Mouse (Mus musculus) small intestine, adult 10 weeks (tissue): Measurements from ENCODE around the gene Atp6v0b. TPM values are rescaled to one million over a fixed set of nuclear protein-coding genes. Genes with fewer than 3 reads are reported as not detected.

Source experiments
- polyA plus RNA-seq: library from polyadenylated mRNA; stranded (reverse); fragments of 350-450 nt; fragmentation: Illumina TruSeq; extraction: RNeasy Lipid Tissue Mini Kit (QIAGEN cat#74804); gene quantifications from one replicate; pipeline ENCODE4 v1.2.3, GENCODE M21; 2014; ENCODE audit warnings: low replicate concordance

Gene Atp6v0b
- 27.4 TPM for polyA plus RNA-seq

GRCm38 (mm10) chr4:117887133-117887532, at the start of gene Atp6v0b:
Gene Atp6v0b, minus strand, starts transcription at chr4:117887333.

GRCm38 (mm10) chr4:117929391-117929881, 42.3 kb upstream of the Atp6v0b start, which contains the start of gene Artn:
Gene Artn, minus strand, starts transcription at chr4:117929763.

GRCm38 (mm10) chr4:117914591-117915442, 27.7 kb upstream of the Atp6v0b start, which contains the start of gene Ipo13:
Gene Ipo13, minus strand, starts transcription at chr4:117914999.

GRCm38 (mm10) chr4:117891738-117892161, 4.6 kb upstream of the Atp6v0b start, which contains the start of gene Dph2:
Gene Dph2, minus strand, starts transcription at chr4:117892032.

GRCm38 (mm10) chr4:117882701-117883691, 4.1 kb downstream of the Atp6v0b start, which contains the start of gene B4galt2:
Gene B4galt2, minus strand, starts transcription at chr4:117883487.

GRCm38 (mm10) chr4:117872471-117872886, 14.7 kb downstream of the Atp6v0b start, which contains the start of gene Ccdc24:
Gene Ccdc24, minus strand, starts transcription at chr4:117872557.

GRCm38 (mm10) chr4:117834457-117834844, 52.7 kb downstream of the Atp6v0b start, which contains the start of gene Slc6a9:
Gene Slc6a9, plus strand, starts transcription at chr4:117834506.

Other genes starting within 250 kb of the Atp6v0b start
- gene Dmap1, start 205.1 kb downstream of the Atp6v0b start, polyA plus RNA-seq, result 0.48 TPM
- gene Gm12845, start 162.9 kb downstream of the Atp6v0b start, polyA plus RNA-seq, result not detected
- not detected for gene Klf17, start 121.7 kb downstream of the Atp6v0b start, polyA plus RNA-seq
- 0.45 TPM for gene Slc6a9, start 52.8 kb downstream of the Atp6v0b start, polyA plus RNA-seq
- not detected for gene Ccdc24, start 14.8 kb downstream of the Atp6v0b start, polyA plus RNA-seq
- gene B4galt2, start 3.8 kb downstream of the Atp6v0b start, polyA plus RNA-seq, result not detected
- 3.5 TPM for gene Dph2, start 4.7 kb upstream of the Atp6v0b start, polyA plus RNA-seq
- 0.22 TPM for gene Ipo13, start 27.7 kb upstream of the Atp6v0b start, polyA plus RNA-seq
- gene Artn, start 42.4 kb upstream of the Atp6v0b start, polyA plus RNA-seq, result not detected
- 0.33 TPM for gene St3gal3, start 247.6 kb upstream of the Atp6v0b start, polyA plus RNA-seq